Mouse (Mus musculus): Measurements from ENCODE around the gene Nrn1l.

DNA sequence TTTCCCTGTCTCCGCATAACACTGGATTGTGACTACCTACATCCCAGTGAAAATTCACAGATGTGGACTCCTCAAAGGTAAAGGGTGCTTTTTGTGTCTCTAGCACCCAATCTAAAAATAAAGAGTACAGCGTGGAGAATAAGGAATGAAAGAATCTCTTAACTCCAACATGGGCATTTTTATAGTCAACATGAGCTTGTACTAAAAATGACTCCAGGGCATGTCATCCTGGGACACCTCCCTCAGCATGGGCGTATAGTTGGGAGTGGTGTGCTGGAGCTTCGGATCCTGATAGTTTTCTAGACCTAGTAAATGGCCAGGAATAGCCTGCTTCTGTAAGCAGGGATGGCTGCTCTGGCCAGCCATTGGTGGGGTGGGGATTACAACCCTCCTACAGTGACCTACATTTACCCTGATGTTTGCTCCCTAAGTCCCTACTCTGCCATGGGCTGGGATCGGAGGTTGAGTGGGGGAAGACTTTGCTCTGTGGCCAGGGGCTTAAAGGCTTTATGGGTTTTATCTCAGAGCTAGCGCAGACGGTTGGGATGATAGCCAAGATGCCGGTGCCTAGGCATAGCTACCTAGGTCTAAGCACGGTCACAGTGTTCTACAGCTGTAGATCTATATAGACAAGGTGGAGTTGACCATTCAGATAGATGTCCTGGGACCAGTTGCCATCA is 4.6 kb downstream of the Nrn1l start:
- no peak for TF ChIP-seq CTCF (IDR thresholded peaks at IDR 0.05; ENCODE audit: insufficient read depth, low read depth, low read length)
- TF ChIP-seq POLR2A (IDR thresholded peaks at IDR 0.05; ENCODE audit: insufficient read depth, low read depth, low read length): no peak

Data from olfactory bulb, adult 2 months (tissue).